Mouse (Mus musculus) thymus, adult 2 months (tissue): ENCODE measurements around the gene Gm20662.

Experiments used
- CTCF ChIP-seq: fragments of 200-500 bp; IDR thresholded peaks from 2 replicates; pipeline ENCODE4 v1.5.1; 2012; ENCODE audit warnings: mild to moderate bottlenecking, control low read depth, low read length, moderate library complexity, borderline replicate concordance; ENCODE audit not compliant: control insufficient read depth, poor library complexity, insufficient read depth; ENCODE audit errors: extremely low read depth
- POLR2A ChIP-seq: fragments of 200-500 bp; IDR thresholded peaks from 2 replicates; pipeline ENCODE4 v1.6.1; 2012; ENCODE audit warnings: mild to moderate bottlenecking, low read length, control low read depth, moderate library complexity; ENCODE audit not compliant: control insufficient read depth, poor library complexity, insufficient read depth; ENCODE audit errors: extremely low read depth

DNA sequence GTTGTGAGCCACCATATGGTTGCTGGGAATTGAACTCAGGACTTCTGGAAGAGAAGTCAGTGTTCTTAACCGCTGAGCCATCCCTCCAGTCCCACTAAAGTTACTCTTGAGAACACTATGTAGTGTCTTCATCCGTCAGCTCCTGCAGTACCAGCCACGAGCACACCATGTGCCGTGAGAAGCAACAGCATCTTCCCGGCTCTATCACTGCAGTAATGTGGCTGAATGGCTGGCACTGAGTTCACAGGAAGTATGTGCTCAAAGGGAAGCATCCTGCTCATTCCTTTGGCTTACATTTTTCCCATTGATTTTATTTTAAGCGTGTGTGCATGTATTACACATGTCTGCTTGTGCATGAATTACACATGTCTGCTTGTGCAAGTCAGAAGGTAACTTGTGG lies 28.7 kb upstream of the Gm20662 start:
- TF ChIP-seq CTCF, result no peak
- TF ChIP-seq POLR2A, result no peak
